Mouse (Mus musculus) spleen, embryonic (tissue): ENCODE results near the gene Trnau1ap.

Experiments used
- CTCF ChIA-PET: fragments of 350-600 bp; sonication (Branson Sonifier 250); formaldehyde crosslinking; loops from one replicate; lab custom pipeline; 2022; lab: Charles Lee

The Trnau1ap gene

DNA sequence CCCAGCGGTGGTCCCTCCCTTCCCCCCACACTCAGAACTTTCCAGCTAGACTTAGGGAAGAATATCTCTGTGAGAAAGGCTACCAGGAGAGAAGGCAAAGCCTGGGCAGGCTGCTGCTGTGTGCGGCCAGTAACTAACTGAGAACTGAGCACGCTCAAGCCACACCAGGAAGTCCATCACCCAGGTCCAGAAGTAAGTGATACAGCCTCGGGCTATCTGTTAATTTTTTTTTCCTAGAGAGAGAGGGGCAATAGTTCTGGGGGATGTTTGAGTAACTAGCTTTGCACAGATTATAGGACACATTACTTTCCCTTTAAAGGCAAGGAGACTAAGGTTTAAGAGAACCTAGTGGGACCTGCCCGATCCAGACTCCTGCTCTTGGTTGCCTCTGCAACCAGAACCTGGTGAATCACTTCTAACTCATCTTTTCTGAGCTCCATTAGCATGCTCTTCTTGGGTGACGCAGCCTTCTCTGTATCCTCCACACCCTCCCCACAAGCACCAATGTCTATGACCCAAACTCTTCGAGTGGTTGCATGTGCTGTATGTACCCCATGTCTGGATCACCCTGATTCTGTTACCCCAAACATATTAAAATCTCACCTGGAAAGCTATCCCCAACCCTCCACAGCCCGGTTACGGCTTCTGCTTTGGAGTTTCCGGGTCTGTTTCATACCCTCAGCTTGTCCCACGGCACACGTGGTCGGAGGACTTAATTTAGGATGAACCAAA is 15.2 kb upstream of the Trnau1ap start:
- CTCF ChIA-PET, result interaction anchor here (0.5 kb wide), 1 partner anchor 16 kb away, joined by 3 read pairs; no protein-coding TSS in a partner anchor

DNA sequence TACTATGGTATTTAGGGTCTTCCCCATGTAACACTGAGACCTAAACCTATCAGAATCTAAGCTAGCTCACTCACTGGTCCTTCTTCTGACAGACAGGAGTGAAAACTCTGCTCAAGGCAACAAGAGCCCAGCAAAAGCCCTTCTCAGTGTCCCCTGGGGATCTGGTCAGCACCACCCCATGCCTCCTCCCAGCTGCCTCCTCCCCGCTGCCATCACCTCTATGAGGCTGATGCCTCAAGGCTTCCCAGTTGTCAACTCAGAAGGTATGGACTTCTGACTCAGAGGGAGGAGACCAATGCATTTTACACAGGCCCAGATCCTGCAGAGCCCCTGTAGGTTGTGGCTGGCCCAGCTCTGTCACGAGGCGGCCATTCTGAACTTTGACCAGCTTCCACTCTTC is 12.1 kb upstream of the Trnau1ap start:
- CTCF ChIA-PET, result no interaction called here

DNA sequence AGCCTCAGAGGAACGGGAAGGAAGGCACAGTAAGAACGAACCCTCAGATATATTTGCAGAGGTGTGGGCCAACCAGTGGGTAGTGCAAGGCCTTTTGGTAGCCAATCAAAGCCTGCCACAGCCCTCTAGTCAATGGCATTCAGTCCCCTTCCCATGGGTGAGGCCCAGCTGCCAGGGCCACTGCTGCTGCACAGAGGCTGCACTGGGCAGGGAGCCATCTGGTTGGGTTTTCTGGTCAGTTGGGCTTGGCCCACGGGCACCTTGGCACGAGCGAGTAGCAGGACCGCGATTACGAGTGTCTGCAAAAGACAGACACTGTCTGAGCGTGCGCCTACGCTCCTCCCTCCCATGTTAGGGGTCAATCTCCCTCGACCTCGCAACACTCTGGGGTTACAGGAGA is 9.6 kb upstream of the Trnau1ap start:
- CTCF ChIA-PET, result no interaction called here

DNA sequence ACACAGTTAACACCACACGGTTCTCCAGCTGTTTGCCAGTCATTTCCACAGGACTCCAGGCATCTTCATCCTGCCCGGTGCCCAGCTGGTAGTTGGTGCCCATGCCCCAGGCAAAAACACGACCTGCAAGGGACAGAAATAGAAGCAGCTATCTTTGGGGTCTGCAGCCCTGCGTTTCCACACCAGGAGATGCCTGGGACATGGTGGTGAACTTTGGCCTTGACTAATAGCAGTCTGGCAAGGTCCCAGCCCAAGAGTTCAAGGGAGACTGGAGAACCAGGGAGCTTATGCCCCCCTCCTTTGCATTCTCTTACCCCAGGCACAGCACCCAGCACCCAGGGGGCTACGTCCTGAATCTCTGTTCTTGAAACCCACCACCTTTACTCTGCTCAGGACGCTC is 3.5 kb upstream of the Trnau1ap start:
- CTCF ChIA-PET, result no interaction called here

DNA sequence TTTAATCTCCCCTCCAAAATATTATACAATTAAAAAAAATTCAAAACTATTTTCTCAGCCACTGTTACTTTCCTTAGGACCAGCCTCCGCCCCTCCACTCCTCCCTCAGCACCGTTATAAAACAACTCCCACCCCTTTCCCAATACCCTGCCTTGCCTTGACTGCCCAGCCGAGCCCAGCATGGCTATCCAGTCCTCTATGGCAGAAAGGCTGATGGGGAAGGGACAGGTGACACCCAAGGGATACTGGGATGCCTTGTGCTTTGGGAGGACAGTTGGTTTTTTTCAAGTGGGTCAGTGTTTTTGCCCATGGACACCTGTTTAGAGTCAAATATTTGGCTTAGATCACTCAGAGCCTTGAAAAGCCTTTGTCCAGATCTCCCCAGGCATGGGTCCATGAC is 2.6 kb upstream of the Trnau1ap start:
- CTCF ChIA-PET, result interaction anchor here (0.7 kb wide), 1 partner anchor 95 kb away, joined by 3 read pairs; no protein-coding TSS in a partner anchor

DNA sequence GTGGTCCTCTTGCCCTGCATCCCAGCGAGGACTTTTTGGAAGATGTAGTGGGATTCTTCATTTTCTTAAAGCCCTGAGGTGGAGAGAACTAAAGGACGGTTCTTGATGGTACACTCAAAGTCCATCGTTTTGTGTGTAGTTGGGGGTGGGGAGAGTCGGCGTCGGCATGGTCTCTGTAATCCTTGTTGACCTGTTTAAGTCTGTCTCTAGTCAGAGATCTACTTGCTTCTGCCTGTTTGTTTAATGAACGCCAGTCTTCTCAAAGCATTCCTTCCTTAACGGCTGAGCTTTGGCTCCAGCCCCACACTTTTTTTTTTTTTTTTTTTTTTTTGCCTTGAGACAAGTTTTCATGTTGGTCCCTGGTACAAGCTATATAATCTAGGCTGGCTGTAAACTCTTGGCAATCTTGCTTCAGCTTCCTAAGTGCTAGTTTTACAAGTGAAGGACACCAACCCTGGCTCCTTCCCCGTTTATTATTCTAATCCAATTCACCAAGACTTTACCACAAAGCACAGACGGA is 557 bp upstream of the Trnau1ap start:
- CTCF ChIA-PET, result interaction anchor here (0.6 kb wide), 1 partner anchor 311 kb away, joined by 3 read pairs; no protein-coding TSS in a partner anchor

DNA sequence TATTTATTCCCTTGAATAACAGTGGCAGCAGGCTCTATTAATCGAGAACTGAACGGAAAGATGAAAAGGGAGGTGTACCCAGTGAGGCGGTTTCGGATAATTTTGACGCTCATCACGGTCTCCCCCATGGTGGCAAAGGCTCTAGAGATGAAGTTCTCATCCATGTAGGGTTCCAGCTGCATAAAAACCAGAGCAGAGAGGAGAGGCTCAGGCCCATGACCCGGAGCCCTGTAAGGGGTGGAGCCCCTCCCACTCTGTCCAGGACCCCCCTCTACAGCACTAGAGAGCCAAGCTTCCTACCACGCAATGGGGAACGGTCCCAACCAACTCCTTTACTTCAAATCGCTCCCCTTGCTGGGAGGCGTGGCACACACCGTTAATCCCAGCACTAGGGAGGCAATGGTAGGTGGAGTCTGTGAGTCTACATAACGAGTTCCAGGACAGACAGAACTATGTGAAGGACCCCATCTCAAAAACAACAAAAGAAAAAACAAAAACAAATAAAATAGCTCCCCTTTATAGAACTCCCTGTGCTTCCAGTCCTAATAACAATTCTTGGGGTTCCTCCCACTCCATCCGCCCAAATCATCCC is 851 bp downstream of the Trnau1ap start:
- CTCF ChIA-PET, result interaction anchor here (0.6 kb wide), 1 partner anchor 58 kb away, joined by 3 read pairs; no protein-coding TSS in a partner anchor

DNA sequence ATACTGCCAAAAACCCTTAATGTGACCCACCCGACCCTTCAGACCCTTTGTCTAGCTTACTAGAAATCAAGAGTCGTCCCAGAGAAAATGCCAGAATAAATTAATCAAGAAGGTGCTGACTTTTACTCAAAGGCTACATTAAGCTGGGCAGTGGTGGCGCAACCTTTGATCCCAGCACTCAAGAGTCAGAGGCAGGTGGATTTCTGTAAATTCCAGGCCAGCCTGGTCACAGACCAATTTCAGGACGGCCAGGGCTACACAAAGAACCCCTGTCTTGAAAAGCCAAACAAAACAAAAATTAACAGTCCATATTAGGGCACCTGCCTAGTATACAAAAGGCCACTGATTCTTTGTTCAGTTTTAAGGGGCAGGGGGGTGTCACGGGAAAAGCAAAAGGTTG is 2.9 kb downstream of the Trnau1ap start:
- CTCF ChIA-PET, result no interaction called here

DNA sequence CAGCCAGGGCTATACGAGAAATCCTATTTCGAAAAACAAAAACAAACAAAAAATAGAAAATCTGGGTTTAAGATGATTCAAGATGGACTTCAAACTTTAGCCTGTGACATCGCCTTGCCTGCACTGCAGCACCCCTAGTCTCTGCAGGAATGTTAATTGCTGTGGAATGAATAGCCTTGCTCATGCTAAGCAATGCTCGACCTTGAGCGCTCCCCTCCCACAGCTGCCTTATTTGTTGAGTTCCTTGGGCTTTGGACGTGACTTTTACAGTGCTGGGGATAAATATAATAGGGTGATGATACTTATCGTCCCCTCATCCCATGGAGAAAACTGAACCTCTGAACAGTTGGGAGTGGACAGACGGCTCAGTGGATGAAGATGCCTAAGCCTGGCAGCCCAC is 13.6 kb downstream of the Trnau1ap start:
- CTCF ChIA-PET, result no interaction called here

DNA sequence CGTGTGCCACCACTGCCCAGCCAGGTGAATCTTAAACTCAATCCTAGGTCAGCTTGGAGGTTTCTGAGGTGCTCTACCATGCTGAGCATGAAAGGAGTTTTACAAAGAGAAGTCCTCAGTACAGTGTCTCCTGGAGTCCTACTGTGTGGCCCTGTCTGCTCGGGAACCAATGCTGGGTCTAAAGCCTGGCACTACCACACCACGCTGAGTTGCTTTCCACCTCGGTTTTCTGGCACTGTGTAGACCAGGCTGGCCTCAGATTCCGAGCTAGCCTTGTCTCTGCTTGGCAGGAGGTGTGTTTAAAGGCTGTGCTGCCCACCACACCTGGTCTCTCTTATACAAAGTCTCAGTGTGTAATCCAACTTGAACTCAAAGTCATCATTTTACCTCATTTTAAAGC is 16.7 kb downstream of the Trnau1ap start:
- CTCF ChIA-PET, result no interaction called here

DNA sequence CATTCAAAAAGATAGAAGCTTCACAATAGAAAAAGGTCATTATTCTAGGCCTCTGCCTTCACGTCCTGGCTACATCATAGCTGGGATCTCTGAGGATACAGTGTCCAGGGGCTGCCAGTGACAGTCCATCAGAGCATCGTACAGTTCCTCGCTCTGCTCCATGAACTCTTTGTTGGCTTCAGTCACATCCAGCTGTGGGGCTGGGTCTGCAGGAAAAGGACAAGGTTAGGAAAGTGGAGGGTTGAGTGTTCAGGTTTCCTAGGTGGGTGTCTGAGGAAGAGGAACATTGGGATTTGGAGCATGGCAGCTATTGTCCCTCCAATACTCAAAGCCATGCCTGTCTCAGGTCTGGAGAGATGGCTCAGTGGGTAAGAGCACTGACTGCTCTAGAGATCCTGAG is 17.5 kb downstream of the Trnau1ap start:
- CTCF ChIA-PET, result interaction anchor here (0.6 to 0.9 kb wide), 3 partner anchors 32 to 165 kb away, joined by 3 to 4 read pairs (median 4); no protein-coding TSS in a partner anchor

DNA sequence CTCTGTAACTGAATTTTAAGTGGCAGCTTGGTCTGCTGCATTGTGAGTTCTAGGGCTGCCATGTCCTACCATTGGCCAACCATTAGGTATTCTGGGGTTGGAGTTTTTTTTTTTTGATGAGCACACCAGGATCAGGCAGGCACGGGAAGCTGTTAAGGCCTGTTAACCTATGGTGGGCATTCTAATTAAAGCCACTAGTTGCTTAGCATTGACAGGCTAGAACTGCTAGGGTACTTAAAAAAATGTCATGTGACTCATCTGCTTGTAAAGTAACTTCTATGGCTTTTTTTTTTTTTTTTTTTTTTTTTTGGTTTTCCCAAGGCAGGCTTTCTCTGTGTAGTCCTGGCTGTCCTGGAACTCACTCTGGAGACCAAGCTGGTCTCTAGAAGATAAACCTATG is 18.1 kb downstream of the Trnau1ap start:
- CTCF ChIA-PET, result interaction anchor here (0.6 to 0.9 kb wide), 4 partner anchors 32 to 1722 kb away, joined by 3 to 4 read pairs (median 4); no protein-coding TSS in a partner anchor

DNA sequence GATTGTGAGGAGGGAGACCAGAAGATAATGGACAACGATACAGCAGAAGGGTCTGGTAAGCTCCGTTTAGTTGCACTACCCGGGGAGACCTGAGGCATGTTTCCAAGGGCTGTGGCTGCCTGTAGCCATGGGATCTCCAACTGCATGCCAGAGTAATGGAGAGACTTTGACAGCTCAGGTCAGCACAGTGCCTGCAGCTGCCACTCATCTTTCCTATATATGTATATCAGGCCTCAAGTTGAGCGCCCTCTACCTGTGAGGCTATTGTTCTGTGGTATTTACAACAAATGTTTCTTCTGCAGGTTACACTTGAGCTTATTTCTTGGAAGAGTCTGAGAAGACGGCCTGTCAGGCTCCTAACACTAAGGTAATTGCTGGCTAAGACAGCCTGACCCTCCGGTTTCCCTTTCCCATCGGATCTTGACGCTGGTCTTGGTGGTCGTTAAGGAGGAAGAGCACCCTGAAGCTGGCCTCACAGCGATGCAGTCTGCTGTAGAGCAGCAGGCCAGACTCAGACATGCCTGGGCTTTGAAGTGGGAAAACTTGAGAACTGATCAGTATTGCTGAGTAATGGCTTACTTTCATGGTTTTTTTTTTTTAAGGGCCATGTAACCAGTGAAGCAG is 19.4 kb downstream of the Trnau1ap start:
- CTCF ChIA-PET, result interaction anchor here (0.6 to 2.1 kb wide), 5 partner anchors 10 to 61 kb away, joined by 3 to 23 read pairs (median 6); no protein-coding TSS in a partner anchor

DNA sequence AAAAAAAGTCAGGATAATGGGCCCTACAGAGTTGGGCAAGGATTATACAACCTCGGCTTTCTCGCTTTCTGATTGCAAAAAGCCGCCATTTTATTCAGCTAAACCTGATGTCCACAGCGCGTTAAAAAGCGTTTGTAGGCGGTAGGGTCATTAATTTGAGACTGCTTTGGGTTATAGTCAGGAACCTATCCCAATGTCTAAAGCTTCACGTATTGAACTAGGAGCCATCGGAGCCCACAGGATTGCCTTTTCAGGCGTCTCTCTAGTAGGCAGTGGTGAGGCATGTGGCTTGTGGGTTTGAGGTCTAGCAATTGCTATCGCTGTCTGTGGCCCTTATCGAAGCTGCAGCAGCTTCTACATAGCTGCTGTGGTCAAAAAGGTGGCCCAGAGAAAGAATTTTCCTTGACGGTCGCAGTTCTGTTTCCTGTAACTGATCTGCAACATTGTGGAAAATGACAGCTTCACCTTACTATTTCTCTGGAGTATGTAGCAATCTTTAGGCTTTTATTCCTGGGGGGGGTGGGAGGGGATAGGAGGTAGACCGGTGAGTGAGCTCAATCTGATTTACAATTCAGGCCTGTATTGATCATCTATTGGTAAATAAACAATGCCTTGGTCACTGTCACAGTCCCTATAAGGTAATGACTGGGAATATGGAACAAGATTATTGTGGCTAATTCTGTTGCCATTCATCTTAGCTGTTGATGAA is 20.0 kb downstream of the Trnau1ap start:
- CTCF ChIA-PET, result interaction anchor here (0.6 to 2.1 kb wide), 6 partner anchors 10 to 69 kb away, joined by 3 to 23 read pairs (median 5); no protein-coding TSS in a partner anchor

DNA sequence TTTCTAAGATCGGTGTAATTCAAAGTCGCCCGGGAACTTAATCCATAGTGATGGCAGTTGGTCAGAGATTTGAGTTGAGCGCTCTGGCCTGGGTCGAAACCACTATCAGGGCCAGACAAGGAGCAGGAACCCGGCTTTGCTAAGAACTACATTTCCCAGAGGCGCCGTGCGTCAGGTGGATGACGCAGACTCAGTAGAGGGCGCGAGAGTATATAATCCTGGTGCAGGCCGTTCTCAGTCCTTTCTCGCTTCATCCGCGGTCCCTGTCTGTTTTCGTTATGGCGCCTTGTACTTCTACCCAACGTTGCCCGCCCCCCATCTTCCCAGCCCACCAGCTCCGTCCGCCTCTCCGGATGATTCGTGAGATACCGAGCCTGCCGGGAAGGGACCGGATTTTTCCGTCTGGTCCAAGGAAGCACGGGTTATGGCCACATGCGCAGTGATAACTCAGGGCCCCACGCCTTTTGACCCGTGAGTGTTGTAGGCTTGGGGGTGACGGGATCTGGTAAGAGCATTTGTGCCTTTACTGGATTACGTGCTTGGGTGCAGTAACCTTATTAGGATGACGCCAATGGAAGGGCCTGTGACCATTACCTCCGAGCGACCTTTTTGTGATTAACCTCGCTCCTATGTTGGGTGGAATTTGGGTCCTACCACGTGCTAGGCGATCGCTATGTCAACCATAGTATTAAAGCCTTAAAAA is 20.8 kb downstream of the Trnau1ap start:
- CTCF ChIA-PET, result interaction anchor here (0.6 to 2.1 kb wide), 4 partner anchors 9 to 145 kb away, joined by 3 to 8 read pairs (median 5); no protein-coding TSS in a partner anchor

DNA sequence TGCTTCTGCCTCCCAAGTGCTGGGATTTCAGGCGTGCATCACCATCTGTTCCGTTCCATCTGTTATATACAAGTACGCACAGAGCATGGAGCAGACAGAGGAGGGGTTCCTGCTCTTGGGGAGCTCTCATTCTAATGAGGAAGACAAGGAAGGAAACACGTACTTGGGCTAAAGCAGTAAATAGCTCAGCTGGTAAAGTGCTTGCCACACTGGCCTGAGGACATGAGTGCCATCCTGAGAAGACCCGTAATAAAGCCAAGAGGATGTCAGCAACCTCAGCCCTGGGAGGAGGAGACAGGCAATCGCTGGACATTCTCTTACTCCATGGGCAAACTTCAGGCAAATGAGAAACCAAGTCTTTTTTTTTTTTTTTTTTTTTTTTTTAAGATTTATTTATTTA is 23.3 kb downstream of the Trnau1ap start:
- CTCF ChIA-PET, result interaction anchor here (0.7 kb wide), 1 partner anchor 27 kb away, joined by 3 read pairs; no protein-coding TSS in a partner anchor

DNA sequence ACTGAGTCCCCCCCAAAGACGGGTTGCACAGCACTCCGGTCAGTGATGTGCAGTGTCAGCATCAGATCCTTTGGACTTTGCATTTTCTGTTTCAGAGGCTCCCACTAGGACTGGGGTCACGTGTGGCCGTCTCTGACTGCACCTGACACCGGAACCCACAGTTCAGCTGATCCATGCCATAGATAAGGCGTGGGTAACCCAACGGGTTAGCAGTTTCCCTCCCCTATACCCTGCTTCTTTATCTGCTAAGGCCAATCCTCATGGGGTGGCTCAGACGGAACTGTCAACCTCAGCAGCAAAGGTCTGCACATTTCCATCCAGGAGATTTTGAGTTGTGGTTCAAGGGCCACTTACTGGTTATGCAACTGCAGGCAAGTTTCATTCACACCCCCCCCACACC is 24.1 kb downstream of the Trnau1ap start:
- CTCF ChIA-PET, result interaction anchor here (0.6 kb wide), 1 partner anchor 44 kb away, joined by 3 read pairs; no protein-coding TSS in a partner anchor

DNA sequence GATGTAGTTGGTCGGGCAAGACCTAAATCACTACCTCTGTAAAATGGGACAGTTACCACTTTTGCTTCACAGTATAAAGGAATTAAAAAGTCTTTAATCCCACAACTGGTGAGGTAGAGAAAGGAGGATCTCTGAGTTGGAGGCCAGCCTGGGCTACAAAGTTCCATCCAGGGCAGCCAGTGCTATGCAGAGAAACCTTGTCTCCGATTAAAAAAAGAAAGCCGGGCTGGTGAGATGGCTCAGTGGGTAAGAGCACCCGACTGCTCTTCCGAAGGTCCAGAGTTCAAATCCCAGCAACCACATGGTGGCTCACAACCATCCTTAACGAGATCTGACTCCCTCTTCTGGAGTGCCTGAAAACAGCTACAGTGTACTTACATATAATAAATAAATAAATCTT is 25.9 kb downstream of the Trnau1ap start:
- CTCF ChIA-PET, result interaction anchor here (0.8 kb wide), 1 partner anchor 274 kb away, joined by 4 read pairs; no protein-coding TSS in a partner anchor

DNA sequence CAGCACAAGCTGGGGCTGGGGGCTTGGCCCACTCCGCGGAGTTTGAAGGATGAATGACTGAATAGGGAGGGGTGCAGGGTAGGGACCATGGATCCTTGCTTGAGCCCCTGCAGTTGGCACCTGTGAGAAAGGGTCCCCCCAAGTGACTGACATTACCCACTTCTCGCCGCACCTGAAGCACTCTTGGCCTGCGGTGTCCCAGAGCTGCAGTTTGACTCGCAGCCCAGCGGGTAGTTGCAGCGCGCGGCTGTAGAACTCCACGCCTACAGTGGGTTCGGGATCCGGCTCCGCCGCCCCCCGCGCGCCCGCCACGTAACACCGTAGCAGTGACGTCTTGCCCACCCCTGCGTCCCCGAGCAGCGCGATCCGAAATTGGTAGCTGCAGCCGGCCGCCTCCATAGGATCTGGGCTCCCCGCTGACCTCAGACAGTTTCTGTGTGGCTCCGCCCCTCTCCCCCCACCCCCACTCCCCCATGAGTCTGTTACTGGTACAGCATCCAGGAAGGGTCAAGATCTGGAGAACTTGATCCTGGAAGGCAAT is 26.3 kb downstream of the Trnau1ap start, which contains the start of gene Rab42:
TSS of gene Rab42 (minus strand) at position 447 of the 541 bp plus-strand sequence.
- CTCF ChIA-PET, result interaction anchor here (0.8 kb wide), 1 partner anchor 274 kb away, joined by 4 read pairs; no protein-coding TSS in a partner anchor
